Mouse (Mus musculus): ENCODE results near the gene Ndel1.

Gene Ndel1

DNA sequence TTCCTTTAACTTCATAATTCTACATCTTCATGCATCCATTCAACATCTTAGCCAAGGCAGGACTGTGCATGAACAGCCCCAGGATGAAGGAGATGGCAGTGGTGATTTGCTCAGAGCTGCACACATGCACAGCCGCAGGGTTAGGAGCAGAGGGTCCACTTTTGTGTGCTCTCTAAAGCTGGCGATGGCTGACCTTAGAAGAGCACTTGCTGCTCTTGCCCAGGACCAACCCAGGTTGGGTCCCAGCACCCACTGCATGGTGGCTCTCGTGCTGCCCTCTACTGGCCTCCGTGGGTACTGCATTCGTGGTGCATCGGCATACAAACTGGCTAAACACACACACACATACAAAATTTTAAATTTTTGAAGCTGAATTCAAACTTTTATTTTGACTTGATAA is 63.9 kb downstream of the Ndel1 start:
- in situ Hi-C loops (cut with MboI; ENCODE audit: low pct_unique_long_range_greater_than_20kb in 1 of 2, low sequenced_read_pairs in 2 of 2, unreplicated experiment in 1 of 2) = no loop called here

GRCm38 (mm10) chr11:68805148-68805547 is 66.5 kb downstream of the Ndel1 start:
- in situ Hi-C loops (cut with MboI; ENCODE audit: low pct_unique_long_range_greater_than_20kb in 1 of 2, low sequenced_read_pairs in 2 of 2, unreplicated experiment in 1 of 2) = no loop called here

- in situ Hi-C loops (cut with MboI; ENCODE audit: low pct_unique_long_range_greater_than_20kb in 1 of 2, low sequenced_read_pairs in 2 of 2, unreplicated experiment in 1 of 2) = no loop called here
These were observed 73.4 kb downstream of the Ndel1 start for GRCm38 (mm10) chr11:68798258-68798657.

- in situ Hi-C loops (cut with MboI; ENCODE audit: low pct_unique_long_range_greater_than_20kb in 1 of 2, low sequenced_read_pairs in 2 of 2, unreplicated experiment in 1 of 2) = no loop called here
These were observed 79.9 kb downstream of the Ndel1 start for GRCm38 (mm10) chr11:68791794-68792193.

- in situ Hi-C loops (cut with MboI; ENCODE audit: low pct_unique_long_range_greater_than_20kb in 1 of 2, low sequenced_read_pairs in 2 of 2, unreplicated experiment in 1 of 2) = no loop called here
These were observed 80.9 kb downstream of the Ndel1 start for GRCm38 (mm10) chr11:68790720-68791119.

- in situ Hi-C loops (cut with MboI; ENCODE audit: low pct_unique_long_range_greater_than_20kb in 1 of 2, low sequenced_read_pairs in 2 of 2, unreplicated experiment in 1 of 2) = no loop called here
These were observed 84.4 kb downstream of the Ndel1 start for GRCm38 (mm10) chr11:68787222-68787621.

DNA sequence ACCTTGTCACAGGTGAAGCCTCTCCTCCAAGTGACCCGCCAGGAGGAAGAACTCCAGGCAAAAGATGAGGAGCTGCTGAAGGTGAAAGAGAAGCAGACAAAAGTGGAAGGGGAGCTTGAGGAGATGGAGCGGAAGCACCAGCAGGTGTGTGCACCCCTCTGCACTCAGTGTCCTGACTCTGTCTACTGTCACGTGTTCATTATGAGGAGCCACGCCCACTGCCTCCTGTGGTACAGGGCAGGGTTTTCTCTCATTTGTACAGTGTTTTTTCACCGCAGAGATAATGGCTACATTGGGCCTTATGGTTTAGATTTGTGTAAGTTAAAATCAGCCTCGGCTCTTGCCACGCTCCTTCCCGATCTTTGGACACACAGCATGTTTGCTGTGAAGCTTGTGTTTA is 85.8 kb downstream of the Ndel1 start:
- in situ Hi-C loops (cut with MboI; ENCODE audit: low pct_unique_long_range_greater_than_20kb in 1 of 2, low sequenced_read_pairs in 2 of 2, unreplicated experiment in 1 of 2) = no loop called here

- in situ Hi-C loops (cut with MboI; ENCODE audit: low pct_unique_long_range_greater_than_20kb in 1 of 2, low sequenced_read_pairs in 2 of 2, unreplicated experiment in 1 of 2) = no loop called here
These were observed 89.3 kb downstream of the Ndel1 start for GRCm38 (mm10) chr11:68782336-68782735.

- in situ Hi-C loops (cut with MboI; ENCODE audit: low pct_unique_long_range_greater_than_20kb in 1 of 2, low sequenced_read_pairs in 2 of 2, unreplicated experiment in 1 of 2) = no loop called here
These were observed 91.1 kb downstream of the Ndel1 start for GRCm38 (mm10) chr11:68780466-68781114.

- in situ Hi-C loops (cut with MboI; ENCODE audit: low pct_unique_long_range_greater_than_20kb in 1 of 2, low sequenced_read_pairs in 2 of 2, unreplicated experiment in 1 of 2) = no loop called here
These were observed 91.8 kb downstream of the Ndel1 start for GRCm38 (mm10) chr11:68779735-68780465.

DNA sequence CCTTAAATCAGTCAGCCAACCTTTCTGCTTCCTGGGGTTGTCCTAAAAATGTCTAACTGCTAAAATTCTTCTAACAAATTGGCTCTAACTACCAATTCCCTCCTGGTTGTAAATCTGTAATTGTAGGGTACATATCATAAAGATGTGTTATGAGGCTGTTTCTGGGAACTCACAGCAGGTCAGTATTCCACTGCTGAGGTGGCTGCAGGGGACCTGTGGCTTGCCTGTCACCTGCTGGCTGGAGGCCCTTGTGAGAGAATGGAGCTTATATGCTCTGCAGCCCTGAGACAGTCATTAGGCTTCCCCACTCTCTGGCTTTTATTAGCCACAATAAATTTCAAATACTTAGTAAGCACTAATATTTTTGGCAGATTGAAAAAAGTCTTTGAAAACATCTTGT is 92.8 kb downstream of the Ndel1 start:
- in situ Hi-C loops (cut with MboI; ENCODE audit: low pct_unique_long_range_greater_than_20kb in 1 of 2, low sequenced_read_pairs in 2 of 2, unreplicated experiment in 1 of 2) = no loop called here

- in situ Hi-C loops (cut with MboI; ENCODE audit: low pct_unique_long_range_greater_than_20kb in 1 of 2, low sequenced_read_pairs in 2 of 2, unreplicated experiment in 1 of 2) = no loop called here
These were observed 93.7 kb downstream of the Ndel1 start for GRCm38 (mm10) chr11:68777933-68778332.

DNA sequence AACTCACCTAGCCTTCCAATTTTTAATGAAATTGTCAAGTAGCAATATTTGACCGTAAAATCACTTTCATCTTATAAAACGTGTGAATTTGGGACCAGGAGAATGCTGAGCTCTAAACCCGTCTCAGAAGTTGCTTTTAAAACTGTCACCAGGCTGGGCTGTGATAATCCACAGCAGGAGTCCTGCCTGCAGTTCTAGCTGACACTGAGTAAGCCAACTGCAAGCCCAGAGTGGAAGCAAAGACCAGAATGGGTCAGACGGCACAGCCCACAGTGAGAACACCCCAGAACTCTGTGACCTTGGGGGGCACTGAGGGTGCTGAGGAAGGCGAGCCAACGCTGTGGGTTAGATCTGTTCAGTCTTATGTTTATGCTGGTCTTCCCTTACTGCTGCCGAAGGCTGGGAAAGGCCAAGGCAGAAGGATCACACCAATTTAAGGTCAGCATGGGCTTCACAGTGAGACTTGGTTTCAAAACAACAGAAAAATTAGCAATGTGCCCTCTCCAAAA is 95.5 kb downstream of the Ndel1 start:
- in situ Hi-C loops (cut with MboI; ENCODE audit: low pct_unique_long_range_greater_than_20kb in 1 of 2, low sequenced_read_pairs in 2 of 2, unreplicated experiment in 1 of 2) = no loop called here

Measured in mouse embryonic stem cell (cell line).